Mouse (Mus musculus) embryonic stem cell, embryonic (primary cell): ENCODE data around the gene D17Wsu92e.

Experiments
- CTCF ChIA-PET, 4 experiments: fragments of 300-600 bp in 2 of 4; fragments of 350-600 bp in 2 of 4; sonication (Branson Sonifier 250); formaldehyde crosslinking; loops; one replicate each; lab custom pipeline; 2022; ENCODE audit warnings: inconsistent platforms in 2 of 4; lab: Charles Lee
- POLR2A ChIA-PET, 4 experiments: fragments of 300-600 bp in 2 of 4; fragments of 350-600 bp in 2 of 4; sonication (Branson Sonifier 250); formaldehyde crosslinking; loops; one replicate each; lab custom pipeline; 2022; ENCODE audit warnings: antibody characterized with exemption in 4 of 4, inconsistent platforms in 1 of 4; lab: Charles Lee

Gene D17Wsu92e

DNA sequence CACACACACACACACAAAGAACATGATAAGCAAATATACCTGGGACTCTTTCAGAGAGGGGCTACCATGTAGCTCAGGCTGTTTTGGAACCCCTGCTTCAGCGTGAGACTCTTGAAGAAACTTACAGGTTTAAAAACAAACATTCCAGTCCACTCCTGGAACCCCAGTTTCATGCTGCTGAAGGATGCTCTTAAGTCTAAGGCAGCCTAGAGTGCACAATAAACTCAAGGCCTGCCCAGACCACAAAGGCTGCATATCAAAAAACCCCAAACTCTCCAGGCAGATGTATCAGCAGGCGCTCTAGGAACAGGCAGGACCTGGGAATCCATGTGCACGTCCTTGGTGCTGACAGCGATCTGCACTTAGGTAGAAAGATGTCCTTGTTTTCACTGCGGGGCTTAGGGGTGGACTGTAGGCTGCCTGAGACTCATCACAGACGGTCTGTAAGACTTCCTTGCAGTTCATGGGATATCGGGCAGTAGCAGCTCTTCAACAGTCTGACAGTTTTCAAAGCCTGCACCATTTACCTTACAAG, 16.2 kb downstream of the D17Wsu92e start:
- CTCF ChIA-PET = interaction anchor here in 3 of 4 experiments (0.6 to 1.4 kb wide), 7 partner anchors 30 to 276 kb away, joined by 3 to 9 read pairs (median 3); partner anchors contain the start of gene Tcp11 (in 1 of the 3)

DNA sequence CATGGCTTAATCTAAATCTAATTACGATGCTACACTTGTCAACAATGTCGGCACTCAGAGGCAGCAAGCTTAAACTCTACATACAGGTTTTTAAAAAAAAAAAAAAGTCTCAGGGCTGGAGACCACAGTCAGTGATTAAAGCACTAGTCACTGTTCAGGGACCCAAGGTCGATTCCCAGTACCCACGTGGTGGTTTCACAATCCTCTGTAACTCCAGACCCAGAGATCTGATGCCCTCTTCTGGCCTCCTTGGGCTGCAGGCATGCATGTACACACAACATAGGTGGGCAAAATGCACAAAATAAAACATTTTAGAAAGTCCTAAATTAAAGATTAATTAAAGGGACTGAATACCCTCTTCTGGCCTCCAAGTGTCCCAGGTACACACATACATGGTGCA, 16.7 kb downstream of the D17Wsu92e start:
- CTCF ChIA-PET = interaction anchor here (0.6 to 1.2 kb wide), 6 partner anchors 30 to 277 kb away, joined by 3 to 9 read pairs (median 3); partner anchors contain the start of gene Tcp11 (in 1 of the 4)
- POLR2A ChIA-PET = interaction anchor here in 3 of 4 experiments (0.6 to 1.4 kb wide), 4 partner anchors 11 to 277 kb away, joined by 3 to 7 read pairs (median 5); partner anchors contain the start of genes D17Wsu92e (in 1 of the 3) and Tcp11 (in 1 of the 3)

More for the DNA sequence above, 16.2 kb downstream of the D17Wsu92e start:
- POLR2A ChIA-PET = interaction anchor here in 3 of 4 experiments (0.6 to 3.1 kb wide), 8 partner anchors 8 to 276 kb away, joined by 3 to 8 read pairs (median 4); partner anchors contain the start of genes Tcp11 (in 2 of the 3) and Uhrf1bp1 (in 1 of the 3)

DNA sequence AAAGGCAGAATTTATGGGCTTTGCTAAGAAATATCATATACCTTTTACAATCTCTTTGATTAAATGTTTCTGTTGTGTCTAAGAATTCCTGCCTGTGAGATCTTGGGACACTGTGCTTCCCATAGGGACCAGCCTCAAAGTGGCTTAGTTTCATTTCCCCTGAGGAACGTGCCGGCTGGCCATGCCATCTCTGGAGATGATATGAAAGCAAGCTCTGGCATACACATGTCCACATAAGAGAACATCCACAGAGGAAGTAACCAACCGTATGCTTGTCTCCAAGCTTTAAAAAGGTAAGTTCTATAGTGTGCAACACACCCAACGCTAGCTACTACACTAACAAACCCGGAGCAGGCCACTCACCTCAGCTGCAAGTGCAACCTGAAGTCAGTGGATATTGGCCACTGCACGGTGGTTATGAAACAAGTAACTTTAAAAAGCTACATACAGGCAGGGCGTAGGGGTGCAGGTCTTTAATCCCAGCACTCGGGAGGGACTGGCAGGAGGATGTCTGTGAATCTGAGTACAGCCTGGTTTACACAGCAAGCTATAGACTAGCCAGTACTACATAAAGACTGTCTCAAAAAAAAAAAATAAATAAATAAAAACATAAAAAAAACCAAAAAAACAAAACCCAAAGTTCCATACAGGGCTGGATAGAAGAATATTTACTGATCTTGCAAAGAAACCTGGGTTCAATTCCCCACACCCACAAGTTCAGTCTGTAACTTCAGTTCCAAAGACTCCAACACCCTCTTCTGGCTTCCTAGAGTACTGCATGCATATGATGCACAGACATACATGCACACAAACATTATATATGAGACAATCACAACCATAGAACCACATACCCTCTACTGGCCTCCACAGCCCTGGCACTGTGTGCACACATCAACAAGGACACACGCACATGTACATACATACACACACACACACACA, 19.5 kb downstream of the D17Wsu92e start:
- POLR2A ChIA-PET = interaction anchor here in 3 of 4 experiments (0.5 to 2.8 kb wide), 24 partner anchors 8 to 965 kb away, joined by 3 to 13 read pairs (median 3); partner anchors contain the start of genes Uhrf1bp1 (in 2 of the 3) and Tcp11 (in 1 of the 3)
- CTCF ChIA-PET = interaction anchor here (0.6 to 2.4 kb wide), 17 partner anchors 8 to 255 kb away, joined by 3 to 10 read pairs (median 4); no protein-coding TSS in a partner anchor

DNA sequence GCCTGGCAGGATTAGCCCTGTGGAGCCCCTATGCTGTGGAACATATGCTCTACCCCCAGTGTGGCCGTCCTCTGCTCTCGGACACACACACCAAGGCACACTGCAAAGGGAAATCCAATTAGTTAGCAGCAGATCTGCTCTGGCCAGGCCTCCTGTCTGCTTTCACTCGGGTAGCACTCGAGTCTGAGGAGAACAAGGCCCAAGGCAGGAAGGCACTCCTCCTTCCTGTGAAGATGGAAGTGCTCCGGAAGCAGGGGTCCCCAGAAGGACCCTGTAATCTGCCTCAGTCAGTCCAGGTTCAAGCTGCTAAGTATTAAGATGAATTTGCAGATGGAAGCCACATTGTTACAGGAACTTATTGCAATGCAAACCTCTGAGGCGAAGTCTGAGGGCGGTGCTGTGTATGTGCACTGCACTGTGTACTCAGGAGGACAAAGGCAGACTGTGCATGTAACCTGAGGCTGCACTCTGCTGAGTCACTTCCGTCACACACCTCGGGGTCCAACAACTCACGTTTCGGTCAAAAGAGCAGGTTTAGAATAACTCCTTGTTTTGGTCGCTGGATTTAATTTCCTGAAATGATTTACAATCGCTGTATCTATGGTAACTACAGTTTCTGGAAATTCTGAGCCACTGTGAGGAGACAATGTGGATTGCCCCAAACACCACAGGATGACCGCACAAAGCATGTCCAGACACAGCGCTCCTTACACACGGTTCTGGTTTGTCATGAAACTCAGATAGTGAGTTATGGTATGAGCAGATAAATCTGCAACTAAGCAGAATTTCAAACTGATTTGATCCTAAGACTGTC, 20.5 kb downstream of the D17Wsu92e start:
- ChIA-PET CTCF (interaction anchor here in 3 of 4 experiments (0.9 to 2.4 kb wide), 6 partner anchors 11 to 95 kb away, joined by 4 to 10 read pairs (median 4); no protein-coding TSS in a partner anchor), POLR2A (interaction anchor here in 3 of 4 experiments (0.6 to 2.8 kb wide), 19 partner anchors 9 to 475 kb away, joined by 3 to 13 read pairs (median 3); partner anchors contain the start of genes Tcp11 (in 1 of the 3) and Uhrf1bp1 (in 1 of the 3))

DNA sequence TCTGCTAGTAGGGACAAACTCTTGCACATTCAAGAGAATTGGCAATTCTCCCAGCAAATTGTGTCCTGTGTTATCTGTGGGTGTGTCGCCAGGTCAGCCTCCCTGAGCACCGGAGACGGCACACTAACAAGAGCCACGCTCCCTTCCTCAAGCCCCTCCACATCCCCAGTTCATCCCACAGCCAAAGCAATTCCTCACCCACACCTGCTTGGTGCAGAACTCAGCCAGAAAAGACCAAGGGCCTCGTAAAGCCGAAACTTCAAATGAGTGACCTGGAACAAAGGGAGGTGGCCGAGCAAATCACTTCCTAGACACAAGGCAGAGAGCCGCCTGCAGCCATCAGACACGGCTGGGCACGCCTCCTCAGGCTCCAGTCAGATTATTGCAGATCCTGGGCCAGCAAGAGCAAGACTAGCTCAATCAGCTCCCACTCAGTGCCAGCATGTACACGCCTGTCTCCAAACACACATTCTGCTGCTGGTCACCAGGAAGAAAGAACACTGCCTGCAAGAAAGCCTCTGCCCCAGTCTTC, 23.0 kb downstream of the D17Wsu92e start:
- ChIA-PET POLR2A (interaction anchor here in 3 of 4 experiments (0.6 to 4.5 kb wide), 23 partner anchors 8 to 241 kb away, joined by 3 to 18 read pairs (median 4); partner anchors contain the start of genes D17Wsu92e (in 2 of the 3), Hmga1 (in 2 of the 3), Nudt3 (in 2 of the 3) and RPS10-NUDT3 (in 1 of the 3)), CTCF (interaction anchor here in 3 of 4 experiments (0.6 to 1.7 kb wide), 12 partner anchors 11 to 742 kb away, joined by 3 to 6 read pairs (median 3); no protein-coding TSS in a partner anchor)

DNA sequence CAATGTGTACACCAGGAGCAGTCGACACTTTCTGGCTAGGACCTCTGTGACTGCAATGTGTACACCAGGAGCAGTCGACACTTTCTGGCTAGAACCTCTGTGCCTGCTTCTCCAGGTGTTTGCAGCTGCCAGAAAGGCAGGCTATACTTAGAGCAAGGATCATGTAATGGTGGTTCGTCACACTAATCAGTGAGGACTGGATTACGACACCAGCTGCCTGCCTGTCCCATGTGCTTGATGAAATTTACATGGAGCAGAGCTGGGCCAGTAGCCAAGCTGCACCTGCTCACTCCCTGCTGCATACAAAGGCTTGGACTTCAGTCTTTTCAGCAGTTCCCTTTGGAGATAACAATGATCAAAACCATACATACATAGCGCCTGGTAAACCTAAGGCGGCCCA, 23.7 kb downstream of the D17Wsu92e start:
- ChIA-PET POLR2A (interaction anchor here in 3 of 4 experiments (0.6 to 4.5 kb wide), 20 partner anchors 9 to 241 kb away, joined by 3 to 18 read pairs (median 4); partner anchors contain the start of genes D17Wsu92e (in 2 of the 3), Hmga1 (in 2 of the 3), Nudt3 (in 2 of the 3) and RPS10-NUDT3 (in 1 of the 3)), CTCF (interaction anchor here in 2 of 4 experiments (0.7 to 1.7 kb wide), 8 partner anchors 11 to 89 kb away, joined by 3 to 6 read pairs (median 3); no protein-coding TSS in a partner anchor)

DNA sequence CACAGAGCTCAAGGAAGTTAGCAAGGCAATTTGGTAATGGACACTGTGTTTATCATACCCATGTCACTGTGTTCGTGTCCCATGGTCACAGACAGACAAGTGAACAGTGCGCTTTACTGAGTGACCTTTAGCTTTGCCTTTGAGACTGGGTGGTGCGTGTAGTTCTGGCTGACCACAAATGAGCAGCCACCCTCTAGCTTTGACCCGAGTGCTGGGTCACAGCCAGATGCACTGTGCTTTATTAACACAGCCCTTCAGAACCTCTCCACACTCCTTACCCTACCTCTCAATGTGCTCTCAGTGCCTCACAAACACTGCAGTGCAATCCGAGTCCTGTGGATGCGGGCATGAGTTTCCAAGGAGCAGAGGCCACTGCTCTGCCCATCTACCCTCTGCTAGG, 27.3 kb downstream of the D17Wsu92e start:
- CTCF ChIA-PET = interaction anchor here (0.5 to 1.6 kb wide), 9 partner anchors 8 to 167 kb away, joined by 3 to 5 read pairs (median 3); no protein-coding TSS in a partner anchor

DNA sequence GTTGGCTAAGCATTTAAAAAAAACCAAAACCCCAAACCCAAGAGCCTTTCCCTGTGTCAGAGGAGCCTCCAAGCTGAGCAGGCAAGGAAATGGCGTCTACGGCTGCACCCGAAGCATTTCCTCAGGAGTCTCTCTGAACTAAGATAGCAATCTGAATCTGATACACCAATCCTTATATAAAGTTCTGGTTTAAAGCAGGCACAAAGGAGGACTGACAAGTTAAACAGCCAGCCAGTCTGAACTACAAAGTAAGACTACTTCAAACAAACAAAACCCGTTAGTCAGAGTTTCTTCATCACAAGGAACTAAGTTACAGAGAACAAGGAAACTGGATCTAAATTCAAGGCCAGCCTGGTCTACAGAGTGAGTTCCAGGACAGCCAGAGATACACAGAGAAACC, 27.9 kb downstream of the D17Wsu92e start:
- ChIA-PET CTCF (interaction anchor here in 3 of 4 experiments (0.5 to 1.6 kb wide), 4 partner anchors 9 to 168 kb away, joined by 3 to 5 read pairs (median 4); no protein-coding TSS in a partner anchor), POLR2A (interaction anchor here in 2 of 4 experiments (0.6 to 2.1 kb wide), 7 partner anchors 9 to 157 kb away, joined by 3 to 11 read pairs (median 4); partner anchors contain the start of gene Taf11 (in 1 of the 2))

More for the DNA sequence above, 27.3 kb downstream of the D17Wsu92e start:
- POLR2A ChIA-PET = interaction anchor here in 3 of 4 experiments (0.6 to 1.1 kb wide), 6 partner anchors 9 to 158 kb away, joined by 3 to 5 read pairs (median 4); partner anchors contain the start of gene Taf11 (in 1 of the 3)

DNA sequence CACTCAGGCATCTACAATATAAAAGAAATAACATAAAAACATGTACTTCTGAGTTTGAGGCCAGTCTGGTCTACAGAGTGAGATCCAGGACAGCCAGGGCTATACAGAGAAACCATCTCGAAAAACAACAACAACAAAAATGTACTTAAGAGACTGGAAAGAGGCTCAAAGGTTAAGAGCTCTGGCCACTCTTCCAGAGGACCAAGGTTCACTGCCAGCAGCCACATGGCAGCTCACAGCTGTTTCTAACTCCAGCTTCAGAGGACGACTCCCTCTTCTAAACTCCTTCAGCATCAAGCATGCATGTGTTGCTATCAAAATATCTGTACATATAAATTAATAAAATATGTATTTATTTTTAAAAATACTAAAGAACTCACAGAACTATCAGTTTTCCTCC, 28.9 kb downstream of the D17Wsu92e start:
- CTCF ChIA-PET = interaction anchor here in 2 of 4 experiments (0.6 to 1.4 kb wide), 3 partner anchors 11 to 178 kb away, joined by 3 to 5 read pairs (median 3); no protein-coding TSS in a partner anchor
- POLR2A ChIA-PET = interaction anchor here in 2 of 4 experiments (0.6 to 2.3 kb wide), 4 partner anchors 8 to 46 kb away, joined by 3 to 11 read pairs (median 5); no protein-coding TSS in a partner anchor

DNA sequence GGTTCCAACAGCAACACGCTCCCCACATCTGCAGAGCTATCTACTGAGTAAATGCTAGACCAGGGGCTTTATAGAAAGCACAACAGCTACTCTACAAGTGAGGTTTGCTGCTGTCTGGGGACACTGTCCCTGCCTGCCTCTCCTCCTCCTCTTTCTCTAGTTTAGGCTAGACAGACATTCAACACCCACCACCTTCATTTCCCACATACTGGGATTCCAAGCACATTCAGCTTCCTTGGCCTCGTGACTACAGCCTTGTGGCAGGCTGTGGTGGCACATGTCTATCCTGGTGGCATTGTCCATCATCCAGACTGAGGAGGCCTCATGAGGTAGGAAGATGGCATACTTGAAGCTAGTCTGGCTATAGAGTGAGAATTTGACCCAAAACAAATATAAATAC, 29.5 kb downstream of the D17Wsu92e start:
- POLR2A ChIA-PET = interaction anchor here in 2 of 4 experiments (0.6 to 2.3 kb wide), 7 partner anchors 8 to 1407 kb away, joined by 3 to 11 read pairs (median 4); no protein-coding TSS in a partner anchor

DNA sequence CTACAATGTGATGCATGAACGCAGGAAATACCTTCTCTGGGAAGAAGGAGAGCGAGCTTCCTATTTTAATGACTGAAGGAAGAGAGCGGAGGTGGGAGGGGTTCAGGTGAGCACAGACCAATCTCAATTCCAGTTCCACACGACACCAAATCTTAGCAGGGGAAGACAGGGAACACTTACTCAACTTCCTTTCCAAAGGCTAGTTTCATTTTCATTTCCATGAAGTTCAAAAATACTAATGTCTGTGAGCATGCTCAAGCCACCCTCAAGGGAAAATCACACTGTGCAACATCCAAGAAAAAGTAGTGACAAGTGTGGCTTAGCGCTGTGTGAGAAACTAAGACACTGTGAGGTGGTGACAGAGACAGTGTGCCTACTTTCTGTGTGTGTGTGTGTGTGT, 30.4 kb downstream of the D17Wsu92e start:
- POLR2A ChIA-PET = interaction anchor here in 2 of 4 experiments (0.7 to 2.3 kb wide), 7 partner anchors 9 to 252 kb away, joined by 3 to 7 read pairs (median 4); no protein-coding TSS in a partner anchor
- CTCF ChIA-PET = interaction anchor here in 2 of 4 experiments (0.8 to 2.4 kb wide), 4 partner anchors 21 to 28 kb away, joined by 3 to 10 read pairs (median 5); no protein-coding TSS in a partner anchor

More for the DNA sequence above, 29.5 kb downstream of the D17Wsu92e start:
- CTCF ChIA-PET = interaction anchor here in 2 of 4 experiments (0.6 to 2.4 kb wide), 5 partner anchors 11 to 435 kb away, joined by 3 to 10 read pairs (median 5); no protein-coding TSS in a partner anchor

DNA sequence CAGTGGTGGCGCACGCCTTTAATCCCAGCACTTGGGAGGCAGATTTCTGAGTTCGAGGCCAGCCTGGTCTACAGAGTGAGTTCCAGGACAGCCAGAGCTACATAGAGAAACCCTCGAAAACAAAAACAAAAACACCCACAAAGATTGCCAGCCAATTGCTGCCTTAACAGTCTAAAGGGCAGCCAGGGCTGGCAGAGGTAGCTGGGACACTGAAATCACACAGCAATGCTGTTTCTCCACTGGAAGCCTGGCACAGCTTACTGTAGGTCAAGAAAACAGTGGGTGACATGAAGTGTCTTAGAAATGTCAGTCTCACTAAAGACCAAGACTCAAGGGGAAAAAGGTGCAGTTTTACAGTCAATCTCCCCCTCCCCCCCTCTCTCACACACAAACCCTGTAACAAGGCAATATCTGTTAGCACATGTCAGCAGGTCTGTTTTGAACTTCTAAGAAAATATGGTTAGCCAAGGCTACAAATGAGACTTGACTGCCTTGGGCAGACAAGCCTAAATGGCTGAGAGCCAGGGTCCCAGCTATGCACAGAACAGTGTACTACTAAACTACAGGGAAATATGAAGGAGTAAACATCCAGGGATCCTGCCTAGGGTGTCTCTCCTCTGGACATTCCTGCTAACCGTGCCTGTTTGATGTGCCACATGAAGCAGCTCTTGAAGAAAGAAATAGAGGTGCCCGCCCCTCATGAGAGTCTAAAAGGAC, 31.8 kb downstream of the D17Wsu92e start:
- ChIA-PET POLR2A (interaction anchor here in 2 of 4 experiments (1.0 to 2.0 kb wide), 6 partner anchors 8 to 152 kb away, joined by 3 to 5 read pairs (median 4); partner anchors contain the start of gene Rps10 (in 1 of the 2)), CTCF (interaction anchor here (0.6 to 2.4 kb wide), 9 partner anchors 12 to 425 kb away, joined by 3 to 10 read pairs (median 4); no protein-coding TSS in a partner anchor)

DNA sequence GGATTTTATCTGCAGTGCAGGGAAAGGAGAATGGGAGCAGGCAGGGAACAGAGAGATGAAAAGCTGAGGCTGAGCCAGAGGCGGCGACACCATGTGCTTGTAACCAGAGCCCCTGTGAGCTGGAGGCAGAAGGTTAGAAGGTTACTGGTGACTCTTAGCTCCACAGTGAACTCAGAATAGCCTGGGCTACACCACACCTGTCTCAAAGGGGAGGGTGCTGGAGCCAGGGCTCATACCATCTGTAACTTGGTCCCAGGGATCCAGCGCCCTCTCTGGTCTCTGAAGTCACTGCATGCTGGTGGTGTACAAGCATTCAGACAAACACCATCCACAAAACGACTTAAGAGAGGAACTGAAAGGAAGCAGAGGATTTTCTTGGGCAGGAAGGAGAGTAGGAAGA, 36.9 kb downstream of the D17Wsu92e start:
- CTCF ChIA-PET = interaction anchor here (0.5 to 4.1 kb wide), 23 partner anchors 9 to 297 kb away, joined by 3 to 16 read pairs (median 3); partner anchors contain the start of gene Tcp11 (in 1 of the 4)
- POLR2A ChIA-PET = interaction anchor here in 3 of 4 experiments (0.5 to 3.4 kb wide), 19 partner anchors 10 to 290 kb away, joined by 3 to 25 read pairs (median 3); partner anchors contain the start of gene AI413582 (in 1 of the 3)

DNA sequence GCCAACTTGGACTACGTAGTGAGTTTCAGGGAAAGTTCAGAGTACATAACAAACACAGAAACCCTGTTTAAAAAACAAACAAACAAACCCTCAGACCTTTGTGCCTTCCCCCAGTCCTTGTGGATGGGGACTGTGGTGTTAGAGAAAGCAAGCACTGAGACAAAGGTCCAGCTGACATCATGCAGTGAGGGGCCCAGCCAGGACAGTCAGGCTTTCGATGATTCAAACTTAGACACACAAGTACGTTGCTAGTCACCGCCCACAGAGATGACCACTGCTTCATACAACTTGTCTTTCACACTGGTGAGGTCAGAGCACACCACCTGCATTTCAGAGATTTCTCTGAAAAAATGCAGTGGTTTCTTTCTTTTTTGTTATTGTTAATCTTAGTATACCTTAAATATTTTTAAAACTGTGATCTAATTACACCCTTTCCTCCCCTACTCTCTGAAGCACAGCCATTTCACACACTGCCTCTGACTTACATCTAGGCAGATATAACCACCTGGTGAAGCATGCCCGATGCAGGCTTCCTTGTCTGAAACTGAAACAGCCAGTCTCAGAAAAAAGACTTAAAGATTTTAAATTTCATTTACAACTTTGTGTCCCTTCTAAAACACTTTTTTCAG, 39.3 kb downstream of the D17Wsu92e start:
- ChIA-PET CTCF (interaction anchor here in 2 of 4 experiments (0.7 to 5.3 kb wide), 4 partner anchors 12 to 152 kb away, joined by 3 to 22 read pairs (median 10); no protein-coding TSS in a partner anchor), POLR2A (interaction anchor here in 1 of 4 experiments (1.1 to 2.6 kb wide), 2 partner anchors 15 to 225 kb away, joined by 4 to 10 read pairs; partner anchors contain the start of gene Hmga1)
